Mouse (Mus musculus): Measurements from ENCODE around the gene Cd38.

Cd38 gene

DNA sequence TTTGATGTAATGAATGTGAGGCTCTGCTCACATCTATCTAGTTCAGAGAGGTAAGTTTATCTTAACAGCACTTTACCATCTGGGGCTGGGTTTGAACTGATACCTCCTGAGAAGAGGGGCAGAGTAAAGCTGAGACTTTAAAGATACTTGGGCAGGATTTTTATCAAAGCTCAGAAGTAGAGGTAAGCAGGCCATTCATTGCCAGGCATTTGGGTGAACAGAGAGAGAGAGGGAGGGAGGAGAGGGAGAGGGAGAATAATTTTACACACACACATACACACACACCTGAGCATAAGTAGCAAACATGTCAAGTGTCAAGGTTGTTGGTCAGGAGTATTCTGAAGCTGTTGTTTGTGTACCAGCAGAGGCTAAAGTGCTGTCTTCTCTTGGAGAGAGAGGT, at the start of gene Cd38:
TSS of gene Cd38 (plus strand) at position 301 of the 400 bp plus-strand sequence.
- no peak for DNase-seq (ENCODE audit: low read depth)

GRCm38 (mm10) chr5:43818695-43819094, 49.7 kb upstream of the Cd38 start, which contains the start of gene Bst1:
TSS of gene Bst1 (plus strand) at chr5:43818885.
- DNase-seq (ENCODE audit: low read depth), result no peak

- no peak for DNase-seq (ENCODE audit: low read depth)
These were observed 47.6 kb upstream of the Cd38 start for GRCm38 (mm10) chr5:43820785-43821184.

DNA sequence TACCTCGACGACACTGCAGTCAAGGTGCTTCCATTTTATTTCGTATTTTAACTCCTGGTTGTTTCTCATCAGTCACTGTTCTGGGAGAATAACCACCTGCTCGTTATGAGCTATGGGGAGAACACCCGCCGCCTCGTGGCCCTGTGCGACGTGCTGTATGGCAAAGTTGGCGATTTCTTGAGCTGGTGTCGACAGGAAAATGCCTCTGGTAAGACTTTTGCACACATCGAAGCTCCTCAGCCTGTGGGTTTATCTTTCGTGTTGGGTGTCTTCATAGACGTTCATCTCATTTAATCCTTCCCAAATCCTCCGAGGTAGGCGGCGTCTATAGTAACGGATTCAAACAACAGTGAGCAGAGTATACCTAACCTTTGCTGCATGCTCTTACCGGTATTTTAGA, 46.8 kb upstream of the Cd38 start, which contains the start of gene Fbxl5:
TSS of gene Fbxl5 (minus strand) at position 101 of the 400 bp plus-strand sequence.
- DNase-seq (ENCODE audit: low read depth), result no peak

DNA sequence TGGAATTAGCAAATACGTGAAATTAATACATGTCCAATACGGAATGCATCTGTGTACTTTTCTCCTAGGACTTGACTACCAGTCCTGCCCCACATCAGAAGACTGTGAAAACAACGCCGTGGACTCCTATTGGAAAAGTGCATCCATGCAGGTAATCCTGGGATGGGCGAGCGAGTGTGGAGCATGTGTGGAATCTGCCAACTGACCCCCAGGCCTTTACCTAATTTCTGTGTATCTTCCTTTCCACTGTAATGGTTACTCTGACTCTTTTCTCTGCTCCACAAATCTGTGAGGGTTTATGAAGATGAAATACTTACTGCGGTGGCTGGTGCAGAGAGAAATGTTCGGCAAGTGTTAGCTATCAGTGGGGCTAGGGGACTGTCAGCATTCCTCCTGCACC, 46.2 kb upstream of the Cd38 start:
- no peak for DNase-seq (ENCODE audit: low read depth)

DNA sequence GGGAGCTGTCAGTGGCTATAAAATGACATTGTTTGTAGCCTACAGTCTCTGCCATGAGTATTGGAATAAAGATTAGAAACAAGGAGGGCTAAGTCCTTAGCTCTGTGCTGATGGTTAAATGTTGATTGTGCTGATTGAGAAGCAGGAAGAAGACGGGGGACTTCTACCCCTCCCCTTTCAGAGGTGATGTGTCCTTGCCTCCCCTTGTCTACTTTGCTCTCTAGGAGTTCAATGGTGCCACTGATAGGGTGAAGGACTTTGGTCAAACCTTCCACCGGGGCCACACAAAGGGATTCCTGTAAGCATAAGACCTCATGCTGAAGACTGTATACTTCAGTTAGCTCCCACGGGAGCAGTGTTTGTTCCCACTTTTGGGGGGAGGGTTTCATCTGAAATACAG, 45.5 kb upstream of the Cd38 start:
- DNase-seq (ENCODE audit: low read depth), result no peak

DNA sequence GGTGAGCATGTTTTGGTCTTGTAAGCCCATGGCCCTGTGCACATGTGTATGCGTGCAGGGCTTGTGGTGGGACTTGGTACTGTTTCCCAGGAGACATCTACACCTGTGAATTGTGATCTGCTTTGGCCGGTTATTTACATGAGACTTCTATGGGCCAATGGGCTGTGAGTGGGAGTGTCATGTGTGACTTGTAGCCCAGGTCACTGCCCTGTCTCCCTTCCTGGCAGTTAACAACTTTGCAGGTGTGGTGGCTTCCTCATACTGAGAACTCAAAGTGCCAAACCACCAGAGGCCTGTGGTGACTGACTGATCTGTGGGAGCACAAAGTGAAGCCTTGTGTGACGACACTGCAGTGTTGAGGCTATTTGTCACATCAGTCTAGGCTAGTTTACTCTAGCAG, 43.8 kb upstream of the Cd38 start:
- DNase-seq (ENCODE audit: low read depth), result no peak

GRCm38 (mm10) chr5:43826883-43827282, 41.5 kb upstream of the Cd38 start:
- no peak for DNase-seq (ENCODE audit: low read depth)

- no peak for DNase-seq (ENCODE audit: low read depth)
These were observed 41.0 kb upstream of the Cd38 start for GRCm38 (mm10) chr5:43827366-43827765.

DNA sequence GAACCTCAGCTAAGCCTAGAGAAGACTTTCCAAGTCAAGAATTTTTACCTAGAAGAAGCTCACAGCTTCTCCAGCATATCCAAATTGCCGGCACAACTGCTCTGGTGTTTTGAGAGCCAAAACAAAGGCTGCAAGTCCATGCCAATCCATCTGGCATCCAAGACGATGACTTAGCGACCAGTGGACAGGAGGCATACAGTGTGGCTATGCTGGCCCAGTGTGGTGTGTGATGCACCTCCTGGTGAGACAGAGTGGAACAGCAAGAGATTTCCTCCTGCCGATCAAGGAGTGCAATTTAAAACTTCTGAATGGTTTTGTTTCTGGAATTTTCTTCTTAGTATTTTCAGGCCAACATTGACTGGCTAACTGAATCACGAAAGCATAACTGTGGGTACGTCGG, 31.8 kb upstream of the Cd38 start:
- no peak for DNase-seq (ENCODE audit: low read depth)

- DNase-seq (ENCODE audit: low read depth), result peak; percentile 28
These were observed 31.0 kb upstream of the Cd38 start for GRCm38 (mm10) chr5:43837372-43837771.

- DNase-seq (ENCODE audit: low read depth), result peak; percentile 48
These were observed 27.0 kb upstream of the Cd38 start for GRCm38 (mm10) chr5:43841144-43842010.

DNA sequence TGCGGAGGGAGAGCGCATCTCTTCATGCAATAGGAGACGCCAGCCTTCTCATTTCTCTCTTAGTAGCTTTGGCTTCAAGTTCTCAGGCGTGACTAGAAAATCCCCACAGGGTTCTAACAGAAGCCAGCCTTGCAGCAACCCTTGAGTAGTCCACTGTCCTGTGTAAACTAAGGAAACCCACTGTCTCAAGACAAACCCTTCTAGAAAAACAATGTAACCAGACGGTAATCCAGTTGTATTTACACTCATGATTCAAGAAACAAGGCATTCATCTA, 26.4 kb upstream of the Cd38 start:
- no peak for DNase-seq (ENCODE audit: low read depth)

DNA sequence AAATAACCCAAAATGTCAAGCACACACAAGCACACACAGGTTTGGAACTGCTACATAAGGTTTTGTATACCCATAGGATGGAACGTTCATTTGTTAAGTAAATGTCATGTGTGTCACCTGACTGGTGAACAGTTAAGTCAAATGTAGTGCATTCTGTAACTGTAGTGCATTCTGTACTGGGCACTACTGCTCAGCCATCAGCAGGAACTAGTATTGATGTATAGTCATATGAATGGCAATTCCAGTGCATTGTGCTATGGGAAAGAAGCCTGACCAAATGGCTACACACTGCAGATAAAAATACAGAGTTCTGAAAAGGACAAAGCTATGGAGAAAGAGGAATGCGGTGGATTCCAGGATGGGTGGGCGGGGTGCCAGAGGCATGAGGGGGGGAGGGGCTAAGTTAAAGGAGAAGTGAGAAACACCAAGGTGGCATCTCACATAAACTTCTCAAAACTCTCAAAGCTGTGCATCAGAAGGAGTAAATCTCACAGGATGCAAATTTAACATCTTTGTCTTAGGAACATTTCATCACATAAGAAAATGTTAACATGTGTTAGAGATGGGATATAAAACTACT, 25.7 kb upstream of the Cd38 start:
- DNase-seq (ENCODE audit: low read depth), result no peak

DNA sequence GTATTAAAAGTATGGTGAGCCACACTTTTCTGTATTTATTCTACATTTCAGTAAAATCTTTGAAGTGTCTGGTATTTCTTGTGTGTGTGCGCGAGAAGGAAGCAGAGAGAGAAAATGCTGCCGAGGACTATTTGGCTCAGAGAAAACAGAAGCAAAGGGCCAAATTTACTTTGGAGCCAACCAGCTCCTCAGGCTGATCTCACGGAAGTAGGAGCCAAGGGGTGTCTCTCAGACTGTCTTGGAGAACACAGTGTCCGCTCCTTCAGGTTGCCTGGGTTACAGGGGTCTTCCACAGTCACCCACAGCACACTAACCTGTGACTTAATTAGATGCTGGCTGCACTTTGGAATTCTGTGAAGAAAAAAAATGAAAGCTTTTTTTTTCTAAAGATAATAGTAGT, 23.3 kb upstream of the Cd38 start:
- no peak for DNase-seq (ENCODE audit: low read depth)

DNA sequence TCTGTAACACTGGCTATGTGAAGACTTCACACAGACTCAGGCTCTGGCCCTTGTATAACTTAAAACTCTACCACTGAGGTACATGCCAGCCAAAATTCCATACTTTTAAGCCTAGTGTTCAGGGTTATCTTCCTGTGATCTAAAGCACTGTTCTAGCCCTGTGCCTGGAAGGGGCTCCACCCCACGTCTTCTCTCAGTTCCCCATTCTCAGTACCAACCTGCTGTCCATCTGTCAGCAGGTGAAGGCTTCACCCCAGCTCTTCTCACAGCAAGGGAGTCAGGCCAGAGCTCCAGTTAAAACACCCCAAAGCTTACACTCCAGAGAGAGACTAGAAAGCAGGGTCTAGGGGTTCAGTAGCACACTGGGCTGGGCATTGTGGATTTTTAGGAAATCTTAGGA, 22.7 kb upstream of the Cd38 start:
- no peak for DNase-seq (ENCODE audit: low read depth)

DNA sequence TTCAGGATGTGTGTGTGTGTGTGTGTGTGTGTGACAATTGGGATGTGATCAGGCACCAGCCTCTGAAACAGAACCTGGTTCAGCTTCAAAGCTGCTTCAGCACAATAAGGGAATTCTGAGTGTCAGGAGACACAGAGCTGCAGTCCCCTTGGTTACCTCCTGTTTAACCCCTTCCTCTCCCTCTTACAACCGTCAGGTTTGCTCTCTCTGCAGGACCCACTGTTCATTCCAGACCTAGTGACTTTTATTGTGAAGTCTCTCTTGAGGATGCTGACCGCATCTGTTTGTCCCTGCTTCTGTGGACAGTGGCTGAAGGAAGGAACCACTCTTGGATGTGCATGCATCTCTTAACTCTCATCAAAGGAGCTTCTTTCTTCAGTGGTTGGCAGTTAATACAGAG, 22.1 kb upstream of the Cd38 start:
- DNase-seq (ENCODE audit: low read depth), result no peak

DNA sequence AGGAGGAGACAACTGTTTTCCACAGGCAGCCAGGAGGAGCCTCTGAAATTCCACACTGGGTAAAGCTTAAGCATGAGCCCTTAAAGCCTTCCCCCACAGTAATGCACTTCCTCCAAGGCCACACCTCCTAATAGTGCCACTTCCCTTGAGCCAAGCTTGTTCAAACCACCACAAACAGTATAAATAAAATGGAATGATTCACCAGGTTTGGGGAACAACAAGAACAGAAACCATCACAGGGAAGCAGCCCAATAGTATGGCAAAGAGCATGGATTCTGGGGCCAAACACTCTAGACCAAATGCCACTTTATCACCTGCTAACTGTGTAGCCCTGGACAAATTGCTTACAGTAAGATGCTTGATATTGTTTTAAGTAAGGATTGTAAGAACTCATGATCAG, 20.8 kb upstream of the Cd38 start:
- DNase-seq (ENCODE audit: low read depth), result no peak

DNA sequence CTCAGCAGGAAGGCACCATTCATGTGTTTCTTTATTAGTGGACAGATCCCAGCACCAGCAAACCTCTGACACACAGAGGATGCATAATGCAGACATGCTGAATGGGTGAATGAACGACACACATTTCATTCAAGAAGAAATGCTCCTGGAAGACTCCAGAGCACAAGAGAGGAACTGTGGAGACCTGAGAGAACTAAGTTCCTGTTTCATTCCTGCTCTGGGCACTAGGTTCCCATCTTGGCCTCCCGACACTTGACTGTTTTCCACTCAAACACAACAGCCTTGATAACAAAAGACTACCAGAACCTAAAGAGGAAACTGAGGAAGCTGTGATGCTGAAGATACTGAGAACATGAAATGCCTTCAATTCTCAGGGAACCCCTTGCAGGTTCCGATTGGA, 20.1 kb upstream of the Cd38 start:
- DNase-seq (ENCODE audit: low read depth), result no peak

DNA sequence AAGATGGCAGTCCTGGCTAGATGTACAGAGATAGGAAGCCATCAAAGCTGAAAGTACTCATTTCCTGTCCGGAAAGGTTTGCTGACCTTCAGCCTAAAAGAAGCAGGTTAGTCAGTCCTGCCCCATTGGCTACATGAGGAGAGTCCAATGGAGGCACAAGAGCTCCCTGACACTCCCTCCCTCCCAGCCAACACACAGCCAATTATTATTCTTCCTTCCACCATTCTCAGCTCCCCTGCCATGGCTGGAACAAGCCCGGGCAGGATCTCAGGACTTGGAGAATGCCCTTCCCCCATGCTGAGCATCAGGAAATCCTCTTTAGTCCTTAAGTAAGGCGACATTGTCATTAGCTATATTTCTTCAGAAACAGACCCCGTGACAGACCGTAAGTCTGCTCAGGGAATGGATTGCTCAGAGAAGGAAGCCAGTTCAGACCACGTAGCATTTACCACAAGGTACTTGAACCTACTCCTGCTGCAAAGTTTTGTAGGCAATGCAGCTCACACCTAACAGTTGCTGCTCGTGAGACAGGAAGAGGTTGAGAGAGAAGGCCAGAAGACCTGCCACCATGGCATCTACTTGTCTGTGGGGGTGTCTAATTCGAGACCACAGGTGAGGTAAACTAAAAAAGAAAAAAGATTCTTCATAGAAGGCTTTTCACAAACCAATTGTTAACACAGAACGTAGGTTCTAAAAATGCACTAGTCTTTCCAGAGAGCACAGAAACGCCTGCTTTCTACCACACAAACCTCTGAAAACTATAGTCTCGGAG, 15.1 kb upstream of the Cd38 start:
- no peak for DNase-seq (ENCODE audit: low read depth)

GRCm38 (mm10) chr5:43853868-43854488, 14.4 kb upstream of the Cd38 start:
- no peak for DNase-seq (ENCODE audit: low read depth)

DNA sequence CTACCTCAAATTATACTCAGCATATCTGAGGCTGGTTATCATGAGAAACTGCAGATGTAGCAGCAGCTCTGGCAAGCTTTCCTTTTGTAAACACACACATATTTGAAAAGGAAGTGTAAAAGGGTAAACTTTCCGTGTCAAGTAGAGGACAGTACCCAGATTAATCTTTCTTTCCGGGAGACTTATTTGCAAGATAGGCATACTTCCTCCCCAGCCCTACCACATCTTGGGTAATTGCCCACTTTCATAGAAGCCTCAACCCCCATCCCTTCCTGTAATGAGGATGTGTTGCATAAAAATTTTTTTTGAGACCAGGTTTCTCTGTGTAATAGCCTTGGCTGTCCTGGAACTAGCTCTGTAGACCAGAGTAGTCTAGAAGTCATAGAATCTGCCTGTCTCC, 12.6 kb upstream of the Cd38 start:
- DNase-seq (ENCODE audit: low read depth), result no peak

DNA sequence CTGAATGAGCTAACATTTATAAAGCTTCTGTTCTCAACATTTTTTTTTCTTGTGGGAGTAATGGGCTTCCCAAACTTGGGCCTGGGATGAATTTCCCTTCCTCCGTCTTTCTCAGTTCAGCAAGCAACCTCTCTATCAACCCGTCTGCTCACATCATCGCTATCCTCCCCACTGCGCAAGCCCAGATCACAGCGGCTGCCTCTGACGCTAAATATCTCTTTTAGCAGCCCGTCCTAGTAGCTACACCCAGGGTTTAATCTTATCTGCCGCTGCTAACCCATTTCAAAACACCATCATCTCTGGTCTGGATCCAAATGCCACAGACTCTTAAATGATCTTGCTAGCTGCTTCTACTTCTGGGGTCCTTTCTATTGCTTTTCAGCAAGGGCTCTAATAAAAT, 8.7 kb upstream of the Cd38 start:
- no peak for DNase-seq (ENCODE audit: low read depth)
